Mouse (Mus musculus): ENCODE results near the gene Hist1h4k. TPM values are rescaled to one million over a fixed set of nuclear protein-coding genes. Genes with fewer than 3 reads are reported as not detected.

Hist1h4k gene
- total RNA-seq, 2 experiments from 2014 or later = 16.9 to 714 TPM

GRCm38 (mm10) chr13:21722373-21722925, 27.9 kb downstream of the Hist1h4k start:
- no peak for ATAC-seq (replicated peaks; ENCODE audit: low FRiP score, poor library complexity, severe bottlenecking)

- ATAC-seq (replicated peaks; ENCODE audit: low FRiP score, poor library complexity, severe bottlenecking) = peak; percentile 86
Measured at GRCm38 (mm10) chr13:21721757-21722372, 28.4 kb downstream of the Hist1h4k start, which contains the start of gene Hist1h2bm. Hist1h2bm (plus strand) TSS chr13:21722044.

GRCm38 (mm10) chr13:21721107-21721756, 29.1 kb downstream of the Hist1h4k start:
- ATAC-seq (replicated peaks; ENCODE audit: low FRiP score, poor library complexity, severe bottlenecking) = peak; percentile 21; the same call in 1 of the 2 replicates

DNA sequence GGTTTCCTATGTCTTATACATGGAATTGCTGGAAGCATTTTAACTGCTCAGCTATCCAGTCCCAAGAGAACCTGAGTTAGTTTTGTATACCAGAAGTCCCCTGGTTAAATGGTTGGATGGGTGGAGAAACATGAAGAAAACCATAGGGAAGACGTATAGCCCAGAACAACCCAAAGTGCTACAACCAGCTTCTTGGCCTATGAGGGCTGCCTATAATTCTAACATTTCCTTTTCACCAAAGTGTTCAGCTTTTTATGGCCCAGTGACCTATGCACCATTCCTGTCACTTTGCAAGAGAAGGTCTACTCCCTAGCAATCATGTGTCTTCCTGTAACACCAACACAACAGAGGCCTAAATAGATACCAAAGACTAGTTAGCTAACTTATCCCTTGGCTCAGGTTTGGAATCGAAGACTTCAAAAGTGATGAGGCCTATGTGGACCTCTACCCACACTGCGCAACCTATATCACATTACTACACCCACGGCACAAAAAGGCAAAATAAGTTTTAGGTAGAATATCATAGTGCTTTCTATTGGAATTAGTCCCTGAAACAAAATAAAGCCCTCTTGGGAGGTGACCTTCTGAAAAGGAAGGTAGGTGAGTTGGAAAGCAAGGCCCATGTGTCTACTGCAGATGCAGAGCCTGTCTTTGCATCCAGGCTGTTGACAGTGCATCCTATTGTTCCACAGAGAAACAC, 31.8 kb downstream of the Hist1h4k start:
- 0 out of 2 replicates have a peak, but pooled peaks have one; percentile 0 for ATAC-seq (replicated peaks; ENCODE audit: low FRiP score, poor library complexity, severe bottlenecking)

DNA sequence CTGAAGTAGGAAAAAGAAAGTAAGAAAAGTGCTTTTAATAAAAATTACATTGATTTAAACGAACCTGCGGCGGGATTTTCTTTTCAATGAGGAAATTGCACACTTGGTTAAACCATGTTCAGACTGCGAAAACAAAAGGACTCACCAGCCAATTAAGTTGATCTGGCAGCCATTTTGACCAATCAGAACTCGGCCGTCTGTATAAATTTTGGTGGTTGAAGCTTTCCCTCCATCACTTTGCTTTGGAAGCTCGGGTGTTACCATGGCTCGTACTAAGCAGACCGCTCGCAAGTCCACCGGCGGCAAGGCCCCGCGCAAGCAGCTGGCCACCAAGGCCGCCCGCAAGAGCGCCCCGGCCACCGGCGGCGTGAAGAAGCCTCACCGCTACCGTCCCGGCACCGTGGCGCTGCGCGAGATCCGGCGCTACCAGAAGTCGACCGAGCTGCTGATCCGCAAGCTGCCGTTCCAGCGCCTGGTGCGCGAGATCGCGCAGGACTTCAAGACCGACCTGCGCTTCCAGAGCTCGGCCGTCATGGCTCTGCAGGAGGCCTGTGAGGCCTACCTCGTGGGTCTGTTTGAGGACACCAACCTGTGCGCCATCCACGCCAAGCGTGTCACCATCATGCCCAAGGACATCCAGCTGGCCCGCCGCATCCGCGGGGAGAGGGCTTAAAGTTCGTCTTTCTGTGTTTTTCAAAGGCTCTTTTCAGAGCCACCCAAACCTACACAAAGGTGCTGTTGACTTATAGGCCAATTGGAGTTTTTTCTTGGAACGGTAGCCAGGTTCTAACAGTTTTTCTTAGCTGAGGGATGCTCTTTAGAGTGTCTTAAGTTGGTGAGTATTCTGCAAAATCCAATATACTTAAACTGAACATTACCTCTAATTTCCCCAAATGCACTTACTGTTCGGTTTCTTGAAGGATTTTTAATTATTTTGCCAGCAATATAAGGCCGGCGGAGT, 32.6 kb downstream of the Hist1h4k start, which contains the start of gene Hist1h3h:
Hist1h3h (plus strand) TSS at position 263 of the 961 bp plus-strand sequence.
- ATAC-seq (replicated peaks; ENCODE audit: low FRiP score, poor library complexity, severe bottlenecking) = peak; percentile 50

DNA sequence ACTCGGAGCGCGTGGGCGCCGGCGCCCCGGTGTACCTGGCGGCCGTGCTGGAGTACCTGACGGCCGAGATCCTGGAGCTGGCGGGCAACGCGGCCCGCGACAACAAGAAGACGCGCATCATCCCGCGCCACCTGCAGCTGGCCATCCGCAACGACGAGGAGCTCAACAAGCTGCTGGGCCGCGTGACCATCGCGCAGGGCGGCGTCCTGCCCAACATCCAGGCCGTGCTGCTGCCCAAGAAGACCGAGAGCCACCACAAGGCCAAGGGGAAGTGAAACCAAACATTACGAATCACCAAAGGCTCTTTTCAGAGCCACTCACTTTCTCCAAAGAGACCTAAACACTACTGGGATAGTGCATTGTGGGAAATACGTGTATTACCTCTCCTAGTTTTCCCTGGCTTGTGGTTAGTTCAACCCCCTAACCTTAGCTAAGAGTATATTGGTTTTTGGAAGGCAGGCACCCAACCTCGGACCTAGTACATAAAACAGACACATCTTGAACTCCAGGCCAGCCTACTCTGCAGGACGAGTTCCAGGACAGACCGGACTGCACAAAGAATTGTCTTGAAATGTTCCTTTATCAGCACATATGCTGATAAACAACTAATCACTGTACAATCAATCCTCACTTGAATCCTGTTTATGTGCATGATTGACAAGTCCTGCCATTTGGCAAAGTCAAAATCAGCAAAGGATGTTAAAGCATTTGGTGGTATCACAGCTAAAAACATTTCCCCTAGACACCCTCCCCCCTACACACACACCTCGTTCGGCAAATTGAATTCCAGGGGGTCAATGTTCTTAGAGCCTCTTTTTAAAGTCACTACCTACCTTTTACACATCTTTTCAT, 33.5 kb downstream of the Hist1h4k start:
- peak; percentile 12 for ATAC-seq (replicated peaks; ENCODE audit: low FRiP score, poor library complexity, severe bottlenecking)

- peak; percentile 79 for ATAC-seq (replicated peaks; ENCODE audit: low FRiP score, poor library complexity, severe bottlenecking)
Measured at GRCm38 (mm10) chr13:21715864-21716539, 34.3 kb downstream of the Hist1h4k start, which contains the start of the genes Hist1h2bl and Hist1h2ai. Hist1h2bl (minus strand) TSS chr13:21716143. Hist1h2ai (plus strand) TSS chr13:21716422.

DNA sequence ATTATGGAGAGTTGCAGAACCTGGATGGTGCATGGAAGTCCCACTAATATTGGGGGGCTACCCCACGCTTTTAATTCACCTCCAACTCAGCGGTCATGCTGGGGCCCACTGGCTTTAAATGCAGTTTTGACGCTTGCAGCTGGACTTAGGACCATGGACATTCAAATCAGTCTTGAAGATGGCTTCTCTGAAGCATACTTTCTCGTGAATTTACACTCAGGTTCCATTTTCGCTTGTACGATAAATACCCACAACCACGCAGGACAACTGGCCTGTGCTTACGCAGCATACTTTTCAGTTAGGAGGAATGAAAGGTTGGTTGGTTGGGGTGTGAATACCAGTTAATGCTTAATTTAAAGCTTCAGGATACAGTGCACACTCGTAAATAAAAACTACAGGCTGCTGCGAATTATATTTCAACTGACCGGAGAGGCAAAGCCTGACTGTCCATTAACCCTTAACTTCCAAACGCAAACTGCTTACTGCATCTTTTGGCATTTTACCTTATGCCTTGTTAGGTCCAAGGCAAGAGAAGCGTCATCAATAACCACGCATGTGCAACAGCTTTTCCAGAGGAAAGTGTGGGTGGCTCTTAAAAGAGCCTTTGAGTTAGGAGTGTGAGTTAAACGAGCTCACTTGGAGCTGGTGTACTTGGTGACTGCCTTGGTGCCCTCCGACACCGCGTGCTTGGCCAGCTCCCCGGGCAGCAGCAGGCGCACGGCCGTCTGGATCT, 35.0 kb downstream of the Hist1h4k start:
- peak; percentile 14; the same call in 1 of the 2 replicates for ATAC-seq (replicated peaks; ENCODE audit: low FRiP score, poor library complexity, severe bottlenecking)

DNA sequence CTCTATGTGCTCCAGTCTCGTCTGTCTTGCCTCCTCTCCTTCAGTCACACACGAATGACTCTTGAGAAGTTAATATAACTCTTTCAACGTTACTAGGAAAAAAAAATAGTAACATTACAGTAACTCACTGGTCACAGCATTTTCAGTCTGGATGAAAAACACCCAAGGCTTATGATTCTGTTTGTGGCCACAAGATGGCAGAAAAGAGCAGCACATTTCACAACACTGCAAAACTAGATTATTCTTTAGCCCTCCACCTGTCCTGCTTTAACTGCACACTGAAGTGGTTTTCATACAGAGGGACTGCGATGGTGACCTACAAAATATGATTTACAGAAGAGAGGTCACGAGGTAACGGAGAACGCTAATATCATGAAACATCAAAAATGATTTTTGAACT, 35.6 kb downstream of the Hist1h4k start:
- peak; percentile 35 for ATAC-seq (replicated peaks; ENCODE audit: low FRiP score, poor library complexity, severe bottlenecking)

- ATAC-seq (replicated peaks; ENCODE audit: low FRiP score, poor library complexity, severe bottlenecking) = no peak
Measured at GRCm38 (mm10) chr13:21711698-21712097, 38.6 kb downstream of the Hist1h4k start.

DNA sequence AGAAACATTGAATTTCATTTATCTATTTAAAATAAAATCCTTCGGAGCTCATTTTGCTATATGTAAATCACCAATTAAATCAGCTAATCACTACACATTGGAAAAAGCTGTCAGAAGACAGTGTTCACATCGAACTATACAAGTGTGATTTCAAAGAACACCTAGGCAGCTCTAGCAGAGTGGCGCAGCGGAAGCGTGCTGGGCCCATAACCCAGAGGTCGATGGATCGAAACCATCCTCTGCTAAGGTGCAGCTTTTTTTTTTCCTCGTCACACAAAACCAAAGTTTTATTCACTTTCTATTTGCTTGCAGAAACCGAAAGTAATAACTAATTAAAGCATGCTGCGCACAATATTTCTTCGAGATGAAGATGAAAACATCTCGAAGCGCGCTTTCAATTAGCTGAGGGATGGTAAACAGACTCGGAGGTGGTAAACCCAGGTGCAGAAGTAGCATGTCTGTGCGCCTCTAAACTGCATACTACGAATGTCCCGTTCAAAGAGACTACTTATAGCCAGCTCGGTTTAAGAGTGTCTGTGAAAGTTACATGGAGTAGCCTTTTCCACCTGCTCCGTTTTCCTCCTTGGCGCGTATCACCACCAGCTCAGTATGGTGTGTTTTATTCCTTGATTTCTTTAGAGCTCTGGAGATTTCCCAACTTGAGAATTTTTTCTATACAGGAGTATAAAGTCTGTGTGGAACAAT, 39.3 kb downstream of the Hist1h4k start:
- peak; percentile 46 for ATAC-seq (replicated peaks; ENCODE audit: low FRiP score, poor library complexity, severe bottlenecking)

DNA sequence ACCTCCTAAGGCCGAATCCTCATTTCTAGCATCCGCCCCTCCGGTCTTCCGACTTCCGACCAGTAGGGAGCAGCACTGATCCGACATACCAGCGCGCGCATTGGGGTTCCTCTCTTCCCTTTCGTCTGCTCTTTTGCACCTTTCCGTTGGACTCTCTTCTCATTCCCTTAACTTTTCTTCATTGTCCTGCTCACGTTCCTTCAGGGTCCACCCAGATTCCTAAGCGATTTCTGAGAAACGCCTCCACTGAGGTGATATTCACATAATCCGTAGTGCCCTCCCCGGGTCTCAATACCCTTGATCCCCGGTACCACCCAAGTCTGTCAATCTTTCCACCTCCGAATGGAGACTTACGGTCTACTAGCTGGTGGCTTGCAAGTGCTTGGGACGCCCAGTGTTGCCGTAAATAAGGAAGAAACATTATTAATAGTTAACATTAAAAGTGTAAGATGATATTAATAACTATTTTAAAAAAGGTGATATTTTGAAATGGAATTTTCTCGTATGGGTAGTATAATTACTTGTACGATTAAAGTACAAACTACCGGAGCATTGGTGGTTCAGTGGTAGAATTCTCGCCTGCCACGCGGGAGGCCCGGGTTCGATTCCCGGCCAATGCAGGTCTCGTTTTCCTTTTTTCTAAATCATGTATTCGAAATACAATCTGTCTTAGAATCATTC, 40.1 kb downstream of the Hist1h4k start:
- peak; percentile 89 for ATAC-seq (replicated peaks; ENCODE audit: low FRiP score, poor library complexity, severe bottlenecking)

DNA sequence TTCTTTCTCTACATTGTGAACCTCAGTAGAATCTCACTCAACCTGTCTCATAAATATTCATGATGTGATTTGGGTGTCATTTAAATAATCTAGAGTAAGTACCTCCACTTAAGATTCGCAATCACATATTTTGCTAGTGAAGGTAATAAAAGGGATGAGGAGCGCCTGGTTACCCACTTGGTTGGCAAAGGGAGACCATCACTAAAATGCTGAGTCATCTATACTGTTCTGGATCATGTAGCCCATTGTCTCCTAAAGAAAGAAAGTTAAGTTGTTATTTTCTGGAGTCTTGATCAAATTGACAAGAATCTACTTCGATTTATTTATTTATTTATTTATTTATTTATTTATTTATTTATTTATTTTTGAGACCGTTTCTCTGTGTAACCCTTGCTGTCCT, 43.6 kb downstream of the Hist1h4k start:
- no peak for ATAC-seq (replicated peaks; ENCODE audit: low FRiP score, poor library complexity, severe bottlenecking)

All from erythroblast, adult 5-6 weeks (primary cell).